Mouse (Mus musculus) heart, postnatal 25 days (tissue): ENCODE data around the gene Tigd4. TPM values are rescaled to one million over a fixed set of nuclear protein-coding genes. Genes with fewer than 3 reads are reported as not detected.

Experiments
- DNase-seq: peaks from one replicate; pipeline ENCODE4 v3.0.0; 2022; ENCODE audit warnings: low spot score
- intact Hi-C: fragments of 180-260 bp; cut with DNase I; formaldehyde crosslinking; loops from one replicate; pipeline ENCODE4 v1.15.1; 2025
- total RNA-seq, 2 experiments: library from RNA; stranded (reverse); gene quantifications; 2 replicates each; pipeline ENCODE4 v1.2.3; 2021

Gene Tigd4
- total RNA-seq, 2 experiments from 2014 or later, result 0.08 TPM; not detected in 1

DNA sequence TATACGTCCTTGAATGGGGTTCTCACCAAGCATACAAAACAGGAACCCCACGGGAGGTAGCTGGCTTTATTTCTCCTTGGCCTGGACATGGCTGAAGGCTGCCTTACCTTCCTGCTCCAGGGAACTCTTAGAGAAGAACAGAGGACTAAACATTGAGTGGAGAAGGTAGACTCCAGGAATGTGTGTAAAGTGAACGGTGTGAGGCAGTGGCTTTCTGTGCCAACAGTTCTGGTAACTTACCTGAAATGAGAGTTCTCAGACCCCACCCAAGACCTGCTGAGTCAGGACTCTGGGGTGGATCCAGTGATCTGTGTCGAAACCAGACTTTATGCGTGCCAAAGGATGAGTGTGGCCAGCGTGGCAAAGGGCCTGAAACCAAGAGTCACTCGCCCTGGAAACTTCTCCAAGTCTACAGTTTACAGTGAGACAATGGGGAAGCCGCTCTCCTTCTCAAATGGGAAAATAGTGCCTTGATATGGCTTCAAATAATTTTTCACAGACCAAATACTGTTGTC is 53.0 kb downstream of the Tigd4 start:
- DNase-seq, result no peak
- intact Hi-C loops, result no loop called here

Other genes starting within 250 kb of the Tigd4 start
- gene Fhdc1, start 113.1 kb upstream of the Tigd4 start, total RNA-seq, result under 1 TPM; 0.59 to 0.62 TPM
- gene Arfip1, start 10.9 kb upstream of the Tigd4 start, total RNA-seq, result 10 to 100 TPM; 16.8 to 17.5 TPM
- 1 to 10 TPM; 1.5 TPM for gene Tmem154, start 72.6 kb downstream of the Tigd4 start, total RNA-seq
- gene Fbxw7, start 221.7 kb downstream of the Tigd4 start, total RNA-seq, result 10 to 100 TPM; 45.4 to 47.2 TPM